Comparison of ENCODE assay signal across 9 mouse cellular contexts in genomic region chr4:148704756-148705155, GRCm38 (mm10).
A peak's percentile ranks its signal among the peaks of the same experiment; 100 is the strongest.
DNase-seq lines count a peak whose midpoint lies in the region; ATAC-seq and TF ChIP-seq lines count a peak whose summit lies in the region.
"Had no signal": no experiment of that assay in that cellular context is flagged by ENCODE, and none has a peak within 500 bp of the region (broad histone marks: within the 10 kb centered on the region; RNA-seq: fewer than 3 reads in every experiment).

No protein-coding gene starts in this region.

- no peaks in the 10 kb centered on the region for H3K79me2 ChIP-seq in C2C12 (ENCODE audit: control insufficient read depth, insufficient read depth)

- no peak overlapping the region for H3K4me3 ChIP-seq in C2C12 (ENCODE audit: insufficient read depth, poor library complexity, severe bottlenecking)
- no peak overlapping the region for H3K4me3 ChIP-seq in forebrain, embryonic 15.5 days
- H3K4me3 ChIP-seq in midbrain, embryonic 14.5 days (replicated peaks; ENCODE audit: low read depth, low read length): no peak overlapping the region
- H3K4me3 ChIP-seq: limb, embryonic 12.5 days had no signal

- ATAC-seq in forebrain, embryonic 15.5 days (replicated peaks): peak; percentile 16; the same call in 1 of the 2 replicates
- no peak for ATAC-seq in midbrain, embryonic 14.5 days (ENCODE audit: low FRiP score, low TSS enrichment)

- no peak overlapping the region for H3K4me2 ChIP-seq in forebrain, embryonic 15.5 days (replicated peaks)
- H3K4me2 ChIP-seq in midbrain, embryonic 14.5 days (ENCODE audit: low read length): no peak overlapping the region
- H3K4me2 ChIP-seq: limb, embryonic 12.5 days had no signal

- intact Hi-C loops in heart, postnatal 25 days (cut with DNase I): loop anchor here (2.0 to 5.0 kb wide), 2 partner anchors 372 to 433 kb away; partner anchors contain the start of gene Cenps

- H3ac ChIP-seq in C2C12 (ENCODE audit: control insufficient read depth, insufficient read length, low read depth): no peak overlapping the region

- no peaks in the 10 kb centered on the region for H3K79me3 ChIP-seq in C2C12 (ENCODE audit: low read depth)

- H3K4me1 ChIP-seq in forebrain, embryonic 15.5 days: 0 out of 2 replicates have a peak, but pooled peaks cover 4% of the 10 kb centered on the region
- no peaks in the 10 kb centered on the region for H3K4me1 ChIP-seq in midbrain, embryonic 14.5 days (ENCODE audit: control insufficient read depth, insufficient read depth, low read length)

- no peak overlapping the region for H3K9ac ChIP-seq in forebrain, embryonic 15.5 days (replicated peaks)
- H3K9ac ChIP-seq in midbrain, embryonic 14.5 days (replicated peaks; ENCODE audit: low read length): no peak overlapping the region
- H3K9ac ChIP-seq: limb, embryonic 12.5 days had no signal

- 44% methylated on average over 3 of the region's 3 CpGs for WGBS in forebrain, embryonic 15.5 days
- WGBS in midbrain, embryonic 14.5 days: 42% methylated on average over 3 of the region's 3 CpGs

- TF ChIP-seq CTCF in C2C12 (IDR thresholded peaks at IDR 0.05; ENCODE audit: control insufficient read depth, insufficient read depth, insufficient read length): peak; percentile 78

- H3K9me3 ChIP-seq in forebrain, embryonic 15.5 days: no peaks in the 10 kb centered on the region
- no peaks in the 10 kb centered on the region for H3K9me3 ChIP-seq in midbrain, embryonic 14.5 days (ENCODE audit: control insufficient read depth, low read length)
- H3K9me3 ChIP-seq: limb, embryonic 12.5 days had no signal

- peak; percentile 19 to 58 for DNase-seq in heart, adult 18-20 months
- DNase-seq in heart, postnatal 25 days (ENCODE audit: low spot score): no peak
- DNase-seq in adipocyte (ENCODE audit: low spot score): peak; percentile 28
- peak; percentile 59 for DNase-seq in kidney, postnatal 14 days
- DNase-seq in midbrain, embryonic 14.5 days: peak; percentile 70
- peak; percentile 72 for DNase-seq in thymus, postnatal 4 days

- H3K27ac ChIP-seq in forebrain, embryonic 15.5 days (replicated peaks): no peak overlapping the region
- H3K27ac ChIP-seq in midbrain, embryonic 14.5 days (replicated peaks; ENCODE audit: low read depth, low read length): no peak overlapping the region

- H3K36me3 ChIP-seq in C2C12 (ENCODE audit: control insufficient read depth, insufficient read depth): no peaks in the 10 kb centered on the region
- no peaks in the 10 kb centered on the region for H3K36me3 ChIP-seq in forebrain, embryonic 15.5 days
- no peaks in the 10 kb centered on the region for H3K36me3 ChIP-seq in midbrain, embryonic 14.5 days (ENCODE audit: control insufficient read depth, insufficient read depth, low read length)
- H3K36me3 ChIP-seq: limb, embryonic 12.5 days had no signal

- H3K27me3 ChIP-seq in C2C12 (ENCODE audit: control insufficient read depth, insufficient read depth, insufficient read length): peaks cover 68% of the 10 kb centered on the region
- no peaks in the 10 kb centered on the region for H3K27me3 ChIP-seq in forebrain, embryonic 15.5 days
- no peaks in the 10 kb centered on the region; the same call in 1 of the 2 replicates for H3K27me3 ChIP-seq in midbrain, embryonic 14.5 days (ENCODE audit: control insufficient read depth, insufficient read depth, low read length)

TF ChIP-seq in C2C12, 6 proteins besides CTCF, POLR2A, EP300 and RAD21:
- TF ChIP-seq MAX (IDR thresholded peaks at IDR 0.05): no peak
- TF ChIP-seq MYOG (IDR thresholded peaks at IDR 0.05; ENCODE audit: control insufficient read depth, extremely low read depth, insufficient read length): no peak
- no peak for TF ChIP-seq CEBPB (IDR thresholded peaks at IDR 0.05; ENCODE audit: low read depth)
- TF ChIP-seq USF1 (IDR thresholded peaks at IDR 0.05; ENCODE audit: low read depth): no peak
- no peak for TF ChIP-seq MYOD1 (IDR thresholded peaks at IDR 0.05; ENCODE audit: control insufficient read depth, insufficient read length, low read depth)
- no peak for TF ChIP-seq FOSL1 (IDR thresholded peaks at IDR 0.05; ENCODE audit: insufficient read depth, low read length, poor library complexity, severe bottlenecking)
TF ChIP-seq in C2C12: peak in this region for 0.
